Mouse (Mus musculus) forebrain, embryonic 15.5 days (tissue): ENCODE data around the gene Itpripl1. TPM values are rescaled to one million over a fixed set of nuclear protein-coding genes. Genes with fewer than 3 reads are reported as not detected.

Experiments
- polyA plus RNA-seq: library from polyadenylated mRNA; unstranded; fragments of >200 nt; fragmentation: Nextera tagmentation; extraction: Ambion mirVana; gene quantifications from 2 replicates; pipeline ENCODE4 v1.2.1, GENCODE M21; 2015

The Itpripl1 gene
- polyA plus RNA-seq, 1 experiment from 2014 or later = 17.2 TPM

Other genes starting within 250 kb of the Itpripl1 start
- 43.5 and 45.0 TPM in 2 replicates for gene Sppl2a, start 210.2 kb downstream of the Itpripl1 start, polyA plus RNA-seq
- 11.6 and 11.9 TPM in 2 replicates for gene Ap4e1, start 134.7 kb downstream of the Itpripl1 start, polyA plus RNA-seq
- 27.2 and 32.9 TPM in 2 replicates for gene Blvra, start 72.8 kb downstream of the Itpripl1 start, polyA plus RNA-seq
- 38.4 and 41.0 TPM in 2 replicates for gene Ncaph, start 9.5 kb downstream of the Itpripl1 start, polyA plus RNA-seq
- gene 1810024B03Rik, start 64.8 kb upstream of the Itpripl1 start, polyA plus RNA-seq = 1.3 and 1.7 TPM in 2 replicates
- 57.0 and 59.8 TPM in 2 replicates for gene Snrnp200, start 64.9 kb upstream of the Itpripl1 start, polyA plus RNA-seq
- 67.6 and 70.0 TPM in 2 replicates for gene Ciao1, start 104.4 kb upstream of the Itpripl1 start, polyA plus RNA-seq
- 46.4 and 51.0 TPM in 2 replicates for gene Tmem127, start 104.5 kb upstream of the Itpripl1 start, polyA plus RNA-seq
- 94.7 and 99.8 TPM in 2 replicates for gene Stard7, start 126.8 kb upstream of the Itpripl1 start, polyA plus RNA-seq
- 7.4 and 7.7 TPM in 2 replicates for gene Dusp2, start 192.7 kb upstream of the Itpripl1 start, polyA plus RNA-seq
- not detected in 2 replicates for gene Astl, start 195.2 kb upstream of the Itpripl1 start, polyA plus RNA-seq
- 0.88 and 1.00 TPM in 2 replicates for gene Adra2b, start 219.8 kb upstream of the Itpripl1 start, polyA plus RNA-seq